8 mouse cellular contexts compared by ENCODE assay signal in the genomic region with DNA sequence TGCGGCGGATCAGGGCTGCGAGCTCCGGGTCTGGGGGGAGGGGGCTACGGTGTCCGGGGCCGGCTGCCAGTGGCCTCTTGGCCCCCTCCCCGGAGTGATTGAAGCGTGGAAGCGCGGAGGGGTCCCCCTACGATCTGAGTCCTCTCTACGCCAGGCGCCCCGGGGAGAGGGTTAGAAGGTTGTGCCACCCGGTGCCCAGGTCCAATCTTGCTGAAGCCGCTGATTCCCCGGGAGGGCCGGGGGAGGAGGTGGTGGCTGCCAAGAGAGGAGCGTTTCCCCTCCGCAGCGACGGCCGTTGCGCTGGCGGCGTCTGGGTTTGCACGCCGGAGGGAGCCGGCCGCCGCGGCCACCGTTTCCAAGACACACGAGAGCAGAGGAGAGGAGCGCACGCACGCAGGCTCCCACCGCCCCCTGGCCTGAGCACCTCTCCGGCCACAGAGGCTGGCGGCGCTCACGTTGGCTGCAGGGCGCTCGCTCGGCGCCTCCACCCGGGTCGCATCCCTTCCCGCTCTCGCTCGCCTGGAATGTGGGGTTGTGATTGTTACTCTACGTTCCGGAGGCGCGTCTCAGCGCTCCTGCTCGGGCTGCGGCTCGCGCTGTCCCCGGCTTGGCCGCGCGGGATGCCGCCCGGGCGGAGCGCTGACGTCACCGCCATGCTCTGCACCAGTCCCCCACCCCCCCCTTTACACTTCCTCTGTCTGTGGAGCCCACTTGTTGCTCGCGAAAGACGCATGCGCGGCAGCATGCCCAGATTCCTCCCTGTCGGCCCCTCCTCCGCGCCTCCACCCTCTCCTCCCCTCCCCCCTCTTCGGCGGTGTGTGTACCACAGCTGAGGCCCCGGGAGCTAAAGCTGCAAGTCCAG. TPM values are rescaled to one million over a fixed set of nuclear protein-coding genes. Genes with fewer than 3 reads are reported as not detected.
A peak's percentile ranks its signal among the peaks of the same experiment; 100 is the strongest.
DNase-seq lines count a peak whose midpoint lies in the region; ATAC-seq lines count a peak whose summit lies in the region.

Gene Irf2bpl (minus strand): TSS at position 602 of the 862 bp plus-strand sequence.

- peaks cover 53% of the 10 kb centered on the region for H3K4me1 ChIP-seq in hindbrain, embryonic 14.5 days (replicated peaks; ENCODE audit: control insufficient read depth, insufficient read depth, low read length)

- H3K4me2 ChIP-seq in hindbrain, embryonic 14.5 days (replicated peaks), result peak within 1 kb of the TSS; percentile 95

- H3K36me3 ChIP-seq in hindbrain, embryonic 14.5 days (replicated peaks; ENCODE audit: control insufficient read depth, insufficient read depth), result peaks cover 15% of the 10 kb centered on the region

- H3K27me3 ChIP-seq in hindbrain, embryonic 14.5 days (ENCODE audit: control insufficient read depth, insufficient read depth, low read length), result peaks cover 4% of the 10 kb centered on the region; the same call in 1 of the 2 replicates

- H3K9me3 ChIP-seq in hindbrain, embryonic 14.5 days (ENCODE audit: control insufficient read depth, low read length), result no peaks in the 10 kb centered on the region

- peak within 1 kb of the TSS; percentile 99 for H3K4me3 ChIP-seq in hindbrain, embryonic 14.5 days (replicated peaks; ENCODE audit: low read length)

- peak within 1 kb of the TSS; percentile 100 for H3K9ac ChIP-seq in hindbrain, embryonic 14.5 days

- 0% methylated on average over 68 of the region's 82 CpGs for WGBS in hindbrain, embryonic 14.5 days

- DNase-seq in R1 (ENCODE audit: low read depth, low spot score), result peak; percentile 100
- DNase-seq in cerebellum, postnatal 14 days, result peak; percentile 100
- DNase-seq in frontal cortex, postnatal 36 days (ENCODE audit: low spot score in 2 of 2), result peak; percentile 97 to 99
- peak; percentile 99 for DNase-seq in hindbrain, embryonic 14.5 days (ENCODE audit: low spot score)
- peak; percentile 97 for DNase-seq in left cerebral cortex, adult 11 months (ENCODE audit: low spot score)
- DNase-seq in lung, postnatal 36 days, result peak; percentile 99
- peak; percentile 98 for DNase-seq in retina, postnatal 7 days (ENCODE audit: low read depth, low spot score)
- DNase-seq in urinary bladder, adult 18-20 months (ENCODE audit: low spot score in 2 of 2), result peak; percentile 97 to 99

- peak within 1 kb of the TSS; percentile 100 for H3K27ac ChIP-seq in hindbrain, embryonic 14.5 days

- ATAC-seq in hindbrain, embryonic 14.5 days (ENCODE audit: low FRiP score), result peak; percentile 91

RNA-seq across cellular contexts. Expression of gene Irf2bpl, which starts in this region (rescaled TPM):
- polyA plus RNA-seq in hindbrain, embryonic 14.5 days (2014; fragmentation: Nextera tagmentation; extraction: Ambion mirVana), result 64.5 and 65.5 TPM in 2 replicates

Comparison
In these comparisons a context has a peak if more than half of its experiments do, and no peak if none do; other contexts are left out.
1. Peak in every context shown above with its lines: DNase-seq, ATAC-seq, H3K4me3 ChIP-seq and H3K27ac ChIP-seq.